Mouse (Mus musculus) liver, embryonic 14.5 days (tissue): ENCODE measurements at regions not wholly inside any gene's neighbourhood (a gene's known extent, or its start where the extent isn't known, plus 50 kb on each side); places are given as distances from the start of the nearest gene placed in this dataset.

Source experiments
- ATAC-seq: fragments of 200-750 bp; cut with Nextera tagmentation; 2 replicates; pipeline ENCODE4 v1.8.0; 2017; ENCODE audit warnings: moderate number of reproducible peaks, mild to moderate bottlenecking, moderate library complexity; ENCODE audit not compliant: insufficient read depth
- DNase-seq, 3 experiments: peaks; one replicate each; pipeline ENCODE4 v3.0.0-alpha.2; 2012 to 2013; ENCODE audit warnings: low read depth in 3 of 3, low spot score in 3 of 3
- H3K27ac ChIP-seq: fragments of 300-500 bp; sonication (generic); 2 replicates; pipeline ENCODE4 v1.5.1; 2014; ENCODE audit warnings: moderate library complexity, mild to moderate bottlenecking, control low read depth, inconsistent platforms
- H3K27me3 ChIP-seq: fragments of 300-500 bp; sonication (generic); 2 replicates; pipeline ENCODE4 v1.6.1; 2014; ENCODE audit warnings: mild to moderate bottlenecking, low read length, moderate library complexity; ENCODE audit not compliant: control insufficient read depth, insufficient read depth
- H3K36me3 ChIP-seq: fragments of 300-500 bp; sonication (generic); replicated peaks from 2 replicates; pipeline ENCODE4 v1.6.1; 2014; ENCODE audit warnings: low read depth; ENCODE audit not compliant: control insufficient read depth, insufficient read depth
- H3K4me1 ChIP-seq, 2 experiments: fragments of 200-500 bp in 1 of 2; fragments of 300-500 bp in 1 of 2; sonication (generic) in 1 of 2; replicated peaks; 2 replicates each; pipeline ENCODE4 v1.6.1; 2012 to 2014; ENCODE audit warnings: antibody characterized with exemption in 1 of 2, inconsistent platforms in 1 of 2, low read length in 1 of 2; ENCODE audit not compliant: control insufficient read depth in 2 of 2, insufficient read depth in 2 of 2
- H3K4me2 ChIP-seq: fragments of 300-500 bp; sonication (generic); 2 replicates; pipeline ENCODE4 v1.6.1; 2014; ENCODE audit warnings: low read depth, mild to moderate bottlenecking, control low read depth, moderate library complexity
- H3K4me3 ChIP-seq, 2 experiments: fragments of 200-500 bp in 1 of 2; fragments of 300-500 bp in 1 of 2; sonication (generic) in 1 of 2; 2 replicates each; pipeline ENCODE4 v1.5.1; 2012 to 2014; ENCODE audit warnings: low read depth in 2 of 2, low read length in 2 of 2, mild to moderate bottlenecking in 2 of 2, control low read depth in 1 of 2, inconsistent platforms in 1 of 2, moderate library complexity in 1 of 2; ENCODE audit not compliant: insufficient read depth in 1 of 2
- H3K9ac ChIP-seq: fragments of 300-500 bp; sonication (generic); replicated peaks from 2 replicates; pipeline ENCODE4 v1.6.1; 2014; ENCODE audit warnings: mild to moderate bottlenecking, control low read depth, moderate library complexity
- H3K9me3 ChIP-seq: fragments of 300-500 bp; sonication (generic); 2 replicates; pipeline ENCODE4 v1.6.1; 2016; ENCODE audit warnings: low read length, mixed read lengths; ENCODE audit not compliant: control insufficient read depth
- CTCF ChIP-seq: IDR thresholded peaks from 2 replicates; pipeline ENCODE4 v1.5.1; 2016; ENCODE audit warnings: antibody characterized with exemption, low read depth, control low read depth
- EP300 ChIP-seq: IDR thresholded peaks from 2 replicates; pipeline ENCODE4 v1.6.1; 2016; ENCODE audit warnings: antibody characterized with exemption, low read depth
- WGBS: fragments of 180-500 bp; shearing (Covaris S2); extraction: QIAGEN DNeasy Blood & Tissue Kit; methylation state at CpG from one replicate; pipeline ENCODE4 v1.1.7; 2014; ENCODE audit not compliant: insufficient replicate concordance; 5-methylcytosine and 5-hydroxymethylcytosine counted together

GRCm38 (mm10) chr5:51860496-51860895 lies 293.0 kb upstream of the Ppargc1a start:
- Histone ChIP-seq H3K9me3 (no peaks in the 10 kb centered on the region), H3K27ac (no peak overlapping the region), H3K27me3 (no peaks in the 10 kb centered on the region), H3K4me1 (no peaks in the 10 kb centered on the region), H3K4me3 (no peak overlapping the region), H3K9ac (no peak overlapping the region), H3K36me3 (no peaks in the 10 kb centered on the region), H3K4me2 (no peak overlapping the region)
- 69% methylated on average over 5 of the region's 5 CpGs for WGBS
- TF ChIP-seq EP300 (no peak), CTCF (no peak)
- no peak for DNase-seq
- ATAC-seq, result no peak

- Histone ChIP-seq H3K4me2 (peak overlapping the region; percentile 40), H3K27ac (no peak overlapping the region), H3K9ac (no peak overlapping the region), H3K4me3 (peak overlapping the region; percentile 17 to 28; a peak in 3 of 4 replicates), H3K9me3 (no peaks in the 10 kb centered on the region), H3K27me3 (no peaks in the 10 kb centered on the region), H3K36me3 (no peaks in the 10 kb centered on the region), H3K4me1 (no peaks in the 10 kb centered on the region)
- DNase-seq (no peak), ATAC-seq (no peak)
- TF ChIP-seq CTCF (no peak), EP300 (no peak)
- WGBS, result 45% methylated on average over 9 of the region's 9 CpGs
Measured at GRCm38 (mm10) chr5:51853456-51854124, 286.1 kb upstream of the Ppargc1a start.

DNA sequence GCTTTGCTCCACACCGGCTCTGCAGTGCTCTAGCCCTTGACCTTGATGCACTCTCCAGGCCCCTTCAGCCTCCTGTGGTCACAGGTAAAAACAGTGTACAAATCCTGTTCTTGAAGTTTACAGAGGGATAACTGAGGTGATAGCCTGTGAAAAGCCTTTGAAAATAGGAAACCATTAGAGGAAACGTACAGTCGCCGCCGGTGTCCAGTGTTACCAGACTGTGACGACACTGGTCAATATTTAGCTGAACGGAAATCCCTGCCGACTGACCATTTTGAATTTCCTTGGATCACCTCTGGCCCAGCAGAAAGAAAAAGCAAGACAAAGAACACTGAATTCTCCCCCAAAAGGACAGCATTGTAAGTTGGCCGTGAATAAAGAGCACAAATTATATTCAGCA lies 282.6 kb upstream of the Ppargc1a start:
- TF ChIP-seq EP300 (no peak), CTCF (no peak)
- ATAC-seq (no peak), DNase-seq (no peak)
- Histone ChIP-seq H3K27me3 (no peaks in the 10 kb centered on the region), H3K9ac (no peak overlapping the region), H3K4me3 (no peak overlapping the region), H3K4me2 (no peak overlapping the region), H3K9me3 (no peaks in the 10 kb centered on the region), H3K27ac (no peak overlapping the region), H3K36me3 (no peaks in the 10 kb centered on the region), H3K4me1 (no peaks in the 10 kb centered on the region; a peak in 1 of 4 replicates)
- 84% methylated on average over 9 of the region's 9 CpGs for WGBS

DNA sequence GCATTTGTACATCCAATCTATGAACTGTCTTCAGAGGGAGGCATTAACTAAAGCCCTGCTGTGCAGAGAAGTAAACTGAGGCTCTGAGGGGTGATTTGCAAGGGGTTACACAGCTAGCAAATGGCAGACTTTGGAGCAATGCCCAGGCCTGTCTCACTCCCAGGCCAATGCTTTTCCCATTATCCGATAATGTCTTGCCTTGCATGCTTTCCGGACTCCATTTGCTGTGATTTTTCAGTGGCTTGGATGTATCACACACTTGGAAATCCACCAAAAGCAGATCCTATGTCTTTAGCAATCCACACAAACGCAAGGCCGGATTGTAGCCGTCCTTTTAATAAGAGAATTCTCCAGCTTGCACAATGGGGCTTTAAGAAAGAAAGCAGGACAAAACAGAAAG lies 281.7 kb upstream of the Ppargc1a start:
- Histone ChIP-seq H3K4me2 (no peak overlapping the region), H3K36me3 (no peaks in the 10 kb centered on the region), H3K9me3 (no peaks in the 10 kb centered on the region), H3K4me1 (no peaks in the 10 kb centered on the region; a peak in 1 of 4 replicates), H3K27me3 (no peaks in the 10 kb centered on the region), H3K4me3 (no peak overlapping the region), H3K27ac (no peak overlapping the region), H3K9ac (no peak overlapping the region)
- TF ChIP-seq EP300 (no peak), CTCF (no peak)
- DNase-seq, result no peak
- no peak for ATAC-seq
- WGBS, result 73% methylated on average over 5 of the region's 5 CpGs

DNA sequence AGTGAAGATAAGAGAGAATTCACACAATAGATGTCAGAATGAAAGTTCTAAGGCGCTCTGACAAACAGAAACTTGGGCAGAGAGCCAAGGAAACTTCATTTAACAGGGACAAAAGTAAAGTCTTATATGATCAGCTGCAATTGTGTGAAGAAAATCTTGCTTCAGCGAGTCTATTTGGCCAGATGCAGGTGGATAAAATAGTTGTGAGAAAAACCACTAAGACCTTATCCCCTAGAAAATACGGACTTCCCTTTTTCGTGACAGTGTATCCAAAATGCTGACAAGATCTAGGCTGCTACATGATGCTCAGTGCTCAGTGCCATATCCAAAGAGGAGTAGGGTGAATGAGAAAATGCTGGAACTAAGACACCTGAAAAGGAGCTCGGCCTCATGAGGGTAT lies 274.7 kb upstream of the Ppargc1a start:
- H3K9ac ChIP-seq, result no peak overlapping the region
- no peak overlapping the region for H3K4me3 ChIP-seq
- H3K4me1 ChIP-seq, result peaks cover 16 to 22% of the 10 kb centered on the region in 2 experiments
- TF ChIP-seq CTCF, result no peak
- TF ChIP-seq EP300, result no peak
- 31% methylated on average over 5 of the region's 5 CpGs for WGBS
- no peak for ATAC-seq
- no peaks in the 10 kb centered on the region for H3K27me3 ChIP-seq
- no peaks in the 10 kb centered on the region for H3K9me3 ChIP-seq
- no peaks in the 10 kb centered on the region for H3K36me3 ChIP-seq
- no peak for DNase-seq
- no peak overlapping the region; the same call in 1 of the 2 replicates for H3K4me2 ChIP-seq
- no peak overlapping the region for H3K27ac ChIP-seq
